Mouse (Mus musculus) heart, postnatal 36 days (tissue): ENCODE data around the gene 0610040J01Rik. TPM values are rescaled to one million over a fixed set of nuclear protein-coding genes. Genes with fewer than 3 reads are reported as not detected.

Experiments used
- DNase-seq, 2 experiments: peaks; one replicate each; pipeline ENCODE4 v3.0.0; 2021 to 2022
- intact Hi-C: fragments of 180-260 bp; cut with DNase I; formaldehyde crosslinking; loops from one replicate; pipeline ENCODE4 v1.15.1; 2025
- total RNA-seq, 2 experiments: library from RNA; stranded (reverse); gene quantifications; 2 replicates each; pipeline ENCODE4 v1.2.3; 2021

The 0610040J01Rik gene
- total RNA-seq, 2 experiments from 2014 or later, result 2.1 to 2.7 TPM

- no peak for DNase-seq
- intact Hi-C loops, result no loop called here
Observed at GRCm38 (mm10) chr5:63947526-63947925, 135.4 kb downstream of the 0610040J01Rik start.

GRCm38 (mm10) chr5:63949195-63949594, 137.0 kb downstream of the 0610040J01Rik start:
- intact Hi-C loops, result no loop called here

More at GRCm38 (mm10) chr5:63949195-63949594, 137.0 kb downstream of the 0610040J01Rik start:
- DNase-seq, result peak in 1 of 2 experiments; percentile 37

Other genes starting within 250 kb of the 0610040J01Rik start
- gene Nwd2, start 163.3 kb upstream of the 0610040J01Rik start, total RNA-seq, result not detected
- 10 to 100 TPM; 10.6 to 11.9 TPM for gene Rell1, start 156.5 kb downstream of the 0610040J01Rik start, total RNA-seq